Mouse (Mus musculus) G1E (cell line): ENCODE data around the gene Ankrd54.

Experiments used
- CTCF ChIP-seq: IDR thresholded peaks from 2 replicates; pipeline ENCODE4 v1.5.1; 2012; ENCODE audit warnings: low read depth, low read length, inconsistent platforms, mixed read lengths
- GATA1 ChIP-seq: IDR thresholded peaks from 2 replicates; pipeline ENCODE4 v1.6.1; 2012; ENCODE audit warnings: borderline replicate concordance, low read length, inconsistent platforms, mixed read lengths
- TAL1 ChIP-seq: conservative IDR thresholded peaks from 2 replicates; pipeline ENCODE4 v1.6.1; 2012; ENCODE audit warnings: low read depth, low read length, inconsistent platforms, mixed read lengths

DNA sequence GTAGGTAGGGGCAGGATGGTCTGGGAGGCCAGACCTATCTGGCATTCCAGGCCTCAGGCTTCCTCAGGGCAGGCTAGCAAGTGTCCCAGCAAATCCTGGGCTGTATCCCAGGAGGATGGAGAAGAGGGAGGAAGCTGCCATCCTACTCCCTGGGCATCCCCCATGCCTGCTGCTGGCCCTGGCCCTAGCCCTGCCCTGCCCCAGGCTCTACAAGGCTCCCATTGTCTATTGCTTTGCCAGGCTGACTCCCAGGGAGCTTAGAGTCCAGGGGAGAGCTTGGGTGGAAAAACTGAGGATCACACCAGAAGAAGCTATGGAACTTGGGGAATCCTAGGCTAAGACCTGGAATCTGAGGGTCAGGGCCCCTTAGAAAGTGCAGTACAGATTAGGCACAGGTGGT, 38.8 kb upstream of the Ankrd54 start:
- TF ChIP-seq TAL1 (no peak), CTCF (no peak), GATA1 (no peak)
